Mouse (Mus musculus) forebrain, embryonic 15.5 days (tissue): ENCODE data around the gene Strn3. TPM values are rescaled to one million over a fixed set of nuclear protein-coding genes. Genes with fewer than 3 reads are reported as not detected.

Experiments
- ATAC-seq: fragments of 200-750 bp; cut with Nextera tagmentation; replicated peaks from 2 replicates; pipeline ENCODE4 v1.8.0; 2017; ENCODE audit warnings: mild to moderate bottlenecking, moderate TSS enrichment, moderate library complexity
- H3K27ac ChIP-seq: fragments of 300-500 bp; sonication (generic); replicated peaks from 2 replicates; pipeline ENCODE4 v1.5.1; 2015; ENCODE audit warnings: mild to moderate bottlenecking, inconsistent platforms
- H3K27me3 ChIP-seq: fragments of 300-500 bp; sonication (generic); 2 replicates; pipeline ENCODE4 v1.6.1; 2015; ENCODE audit warnings: inconsistent platforms
- H3K36me3 ChIP-seq: fragments of 300-500 bp; sonication (generic); 2 replicates; pipeline ENCODE4 v1.6.1; 2015; ENCODE audit warnings: mild to moderate bottlenecking, inconsistent platforms
- H3K4me1 ChIP-seq: fragments of 300-500 bp; sonication (generic); 2 replicates; pipeline ENCODE4 v1.6.1; 2015; ENCODE audit warnings: inconsistent platforms
- H3K4me2 ChIP-seq: fragments of 300-500 bp; sonication (generic); replicated peaks from 2 replicates; pipeline ENCODE4 v1.6.1; 2015; ENCODE audit warnings: mild to moderate bottlenecking, inconsistent platforms
- H3K4me3 ChIP-seq: fragments of 300-500 bp; sonication (generic); 2 replicates; pipeline ENCODE4 v1.5.1; 2015; ENCODE audit warnings: mild to moderate bottlenecking, inconsistent platforms
- H3K9ac ChIP-seq: fragments of 300-500 bp; sonication (generic); replicated peaks from 2 replicates; pipeline ENCODE4 v1.6.1; 2015; ENCODE audit warnings: mild to moderate bottlenecking, inconsistent platforms
- H3K9me3 ChIP-seq: fragments of 300-500 bp; sonication (generic); 2 replicates; pipeline ENCODE4 v1.6.1; 2016; ENCODE audit warnings: inconsistent platforms
- WGBS: fragments of 180-500 bp; shearing (Covaris S2); methylation state at CpG from one replicate; pipeline ENCODE4 v1.1.7; 2015; ENCODE audit warnings: mixed read lengths; 5-methylcytosine and 5-hydroxymethylcytosine counted together
- polyA plus RNA-seq: library from polyadenylated mRNA; unstranded; fragments of >200 nt; fragmentation: Nextera tagmentation; extraction: Ambion mirVana; gene quantifications from 2 replicates; pipeline ENCODE4 v1.2.1, GENCODE M21; 2015

Gene Strn3
- polyA plus RNA-seq = 41.3 and 44.3 TPM in 2 replicates

DNA sequence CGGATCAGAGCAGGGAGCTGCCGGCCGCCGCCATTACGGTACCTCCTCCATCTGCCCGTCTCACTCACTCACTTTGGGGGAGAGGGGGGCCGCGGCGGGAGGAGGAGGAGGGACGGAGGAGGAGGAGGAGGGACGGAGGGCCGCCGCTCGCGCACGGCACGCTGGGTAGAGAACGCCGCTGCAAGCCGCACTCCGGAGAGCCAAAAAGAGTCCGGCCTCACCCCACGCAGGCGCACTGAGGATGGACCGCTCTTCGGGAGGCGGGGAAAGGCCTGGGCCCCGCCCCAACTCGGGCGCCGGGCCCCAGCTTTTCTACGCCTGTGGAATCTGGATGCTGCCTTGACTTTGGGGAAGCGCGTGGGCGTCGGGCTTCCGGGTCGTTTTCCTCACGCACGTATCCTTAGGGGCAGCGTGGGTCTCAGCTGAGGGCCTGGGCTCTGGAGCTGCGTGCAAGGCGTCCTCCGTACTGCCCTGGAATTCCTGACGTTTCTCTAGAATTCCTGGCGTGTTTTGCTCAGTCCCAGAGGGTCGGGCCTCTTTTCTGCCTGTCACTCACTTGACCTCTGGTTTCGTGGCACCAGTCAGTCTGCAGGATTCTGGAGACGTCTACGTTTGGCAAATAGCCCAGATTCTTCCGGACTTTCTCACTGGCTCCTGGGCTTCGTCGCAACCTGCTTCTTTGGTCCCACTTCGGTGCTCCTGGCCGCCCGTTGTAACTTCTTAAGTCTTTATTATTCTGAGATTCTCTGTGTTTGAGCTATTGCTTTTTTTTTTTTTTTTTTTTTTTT, at the start of gene Strn3:
TSS of gene Strn3 (minus strand) at position 53 of the 788 bp plus-strand sequence.
- WGBS = under 1% methylated on average over 50 of the region's 56 CpGs
- H3K36me3 ChIP-seq = no peaks in the 10 kb centered on the region
- no peaks in the 10 kb centered on the region for H3K9me3 ChIP-seq
- H3K27ac ChIP-seq = peak within 1 kb of the TSS; percentile 100
- H3K9ac ChIP-seq = peak within 1 kb of the TSS; percentile 98
- peaks cover 22% of the 10 kb centered on the region for H3K4me1 ChIP-seq
- peak; percentile 97 for ATAC-seq
- H3K4me3 ChIP-seq = peak within 1 kb of the TSS; percentile 79
- no peaks in the 10 kb centered on the region for H3K27me3 ChIP-seq
- peak within 1 kb of the TSS; percentile 69 for H3K4me2 ChIP-seq

DNA sequence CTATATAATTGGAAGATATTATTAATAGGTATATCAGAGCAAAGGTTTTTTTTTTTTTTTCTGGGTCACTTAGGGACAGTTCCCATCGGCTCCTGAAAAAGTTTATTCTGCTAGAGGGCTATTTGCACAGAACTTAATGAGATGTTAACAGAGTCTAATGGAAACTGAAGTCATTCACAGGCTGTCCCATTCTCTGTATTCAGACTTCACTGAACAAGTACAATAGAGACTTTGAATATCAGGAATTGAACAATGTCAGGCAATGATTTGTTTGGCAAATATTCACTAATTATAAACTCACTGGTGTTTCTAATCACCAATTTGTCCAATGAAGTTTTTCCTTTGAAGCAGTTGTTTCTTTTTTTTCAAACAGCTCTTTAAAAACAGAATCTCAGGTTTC, 45.1 kb upstream of the Strn3 start:
- Histone ChIP-seq H3K9me3 (no peaks in the 10 kb centered on the region), H3K36me3 (0 out of 2 replicates have a peak, but pooled peaks cover 2% of the 10 kb centered on the region), H3K4me1 (peaks cover 4% of the 10 kb centered on the region; the same call in 1 of the 2 replicates), H3K27ac (no peak overlapping the region), H3K27me3 (no peaks in the 10 kb centered on the region), H3K4me3 (no peak overlapping the region), H3K9ac (no peak overlapping the region), H3K4me2 (no peak overlapping the region)
- peak; percentile 41; the same call in 1 of the 2 replicates for ATAC-seq
- 3% methylated on average over 1 of the region's 1 CpGs for WGBS

DNA sequence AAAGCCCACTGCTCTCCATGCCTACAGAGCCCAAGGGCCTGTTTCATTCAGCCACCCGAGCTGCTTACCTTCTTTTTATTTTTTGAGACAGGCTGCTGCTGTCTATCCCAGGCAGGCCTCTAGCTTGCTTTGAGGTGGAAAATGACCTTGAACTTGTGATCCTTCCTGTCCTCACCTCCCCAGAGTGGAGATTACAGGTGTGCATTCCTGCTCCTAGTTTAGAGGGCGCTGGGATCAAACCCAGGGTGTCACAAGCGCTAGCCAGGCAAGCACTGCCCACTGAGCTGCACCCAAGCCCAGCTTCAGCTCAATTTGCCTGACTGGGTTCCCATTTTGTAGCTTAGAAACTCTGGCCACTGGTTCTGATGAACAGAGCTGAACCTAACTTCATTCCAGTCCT, 44.7 kb upstream of the Strn3 start:
- WGBS = 44% methylated on average over 3 of the region's 3 CpGs
- H3K27ac ChIP-seq = no peak overlapping the region
- 0 out of 2 replicates have a peak, but pooled peaks have one; percentile 15 for ATAC-seq

DNA sequence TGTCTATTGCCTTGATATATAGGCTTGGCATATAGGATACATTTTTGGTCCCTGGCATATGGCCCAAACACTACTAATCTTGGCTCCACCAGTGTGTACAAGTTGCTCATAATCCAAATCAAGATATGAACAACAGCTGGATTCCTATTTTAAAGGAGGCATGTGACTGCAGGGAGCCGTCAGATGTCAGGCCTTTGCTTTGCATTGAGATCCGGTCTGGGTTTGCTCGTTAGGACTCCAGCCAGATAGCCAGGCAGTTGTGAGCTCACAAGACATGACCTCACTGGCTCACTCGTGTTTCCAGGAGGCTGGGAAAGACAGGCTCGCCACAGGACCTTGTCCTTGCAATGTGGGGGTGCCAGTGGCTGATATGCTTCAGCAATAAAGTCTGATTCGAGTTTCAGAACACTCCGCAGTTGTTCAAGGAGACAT, 44.2 kb upstream of the Strn3 start:
- Histone ChIP-seq H3K27ac (no peak overlapping the region), H3K4me1 (peaks cover 4% of the 10 kb centered on the region; the same call in 1 of the 2 replicates), H3K36me3 (0 out of 2 replicates have a peak, but pooled peaks cover 2% of the 10 kb centered on the region), H3K9me3 (no peaks in the 10 kb centered on the region), H3K9ac (no peak overlapping the region), H3K27me3 (no peaks in the 10 kb centered on the region), H3K4me2 (no peak overlapping the region), H3K4me3 (no peak overlapping the region)
- 39% methylated on average over 7 of the region's 7 CpGs for WGBS
- ATAC-seq = no peak

More for the DNA sequence above, 44.7 kb upstream of the Strn3 start:
- no peaks in the 10 kb centered on the region for H3K27me3 ChIP-seq
- 0 out of 2 replicates have a peak, but pooled peaks cover 2% of the 10 kb centered on the region for H3K36me3 ChIP-seq
- H3K4me3 ChIP-seq = no peak overlapping the region
- H3K9ac ChIP-seq = no peak overlapping the region
- no peaks in the 10 kb centered on the region for H3K9me3 ChIP-seq
- no peak overlapping the region for H3K4me2 ChIP-seq
- H3K4me1 ChIP-seq = peaks cover 4% of the 10 kb centered on the region; the same call in 1 of the 2 replicates

DNA sequence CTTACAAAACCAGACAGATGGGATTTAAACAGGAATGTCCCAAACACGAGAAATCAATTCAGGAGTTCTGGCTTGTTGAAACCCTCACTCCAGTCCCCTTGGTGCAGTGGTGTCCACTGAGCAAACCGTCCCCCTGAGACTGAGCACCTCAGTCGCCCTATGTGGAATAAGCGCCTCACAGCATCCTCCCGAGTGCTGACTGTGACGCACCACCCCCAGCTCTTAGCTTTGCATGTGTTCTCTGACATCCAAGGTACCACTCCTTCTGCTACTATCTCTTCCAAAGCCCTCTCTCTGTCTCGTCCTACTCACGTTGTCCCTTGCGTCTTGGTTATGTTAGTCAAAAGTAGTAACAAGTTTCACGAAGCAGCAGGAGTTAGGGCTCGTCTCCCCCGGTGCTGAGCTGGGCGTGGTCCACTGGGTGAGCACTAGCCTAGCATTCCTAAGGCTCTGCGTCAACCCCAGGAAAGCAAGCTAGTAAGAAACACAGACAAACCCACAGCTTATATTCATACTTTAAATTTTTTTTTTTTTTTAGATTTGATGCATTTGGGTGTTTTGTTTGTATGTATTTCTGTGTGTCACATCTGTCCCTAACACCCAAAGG, 43.0 kb upstream of the Strn3 start:
- Histone ChIP-seq H3K9me3 (no peaks in the 10 kb centered on the region), H3K27me3 (no peaks in the 10 kb centered on the region), H3K4me1 (peaks cover 4% of the 10 kb centered on the region; the same call in 1 of the 2 replicates), H3K4me3 (no peak overlapping the region), H3K4me2 (no peak overlapping the region), H3K9ac (no peak overlapping the region), H3K36me3 (0 out of 2 replicates have a peak, but pooled peaks cover 3% of the 10 kb centered on the region), H3K27ac (no peak overlapping the region)
- WGBS = 86% methylated on average over 14 of the region's 14 CpGs
- no peak for ATAC-seq

DNA sequence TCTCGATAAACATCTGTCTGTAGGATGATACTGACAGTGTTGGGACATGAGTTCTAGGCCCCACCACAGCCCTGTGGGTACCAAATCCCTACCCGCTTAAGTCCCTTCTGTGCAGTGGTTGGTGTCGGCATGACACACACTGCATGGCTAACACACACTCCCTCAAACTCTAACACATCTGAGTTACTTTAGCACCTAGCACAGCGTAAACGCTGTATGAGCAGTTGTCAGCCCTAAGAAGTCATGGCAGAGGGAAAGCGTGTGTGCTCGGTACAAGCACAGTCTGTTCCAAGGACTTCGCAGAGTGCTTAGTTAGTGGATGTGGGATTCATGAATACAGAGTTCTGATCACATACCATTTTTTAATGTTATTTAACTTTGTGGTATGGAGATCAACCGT, 38.1 kb upstream of the Strn3 start:
- no peak overlapping the region for H3K27ac ChIP-seq
- H3K36me3 ChIP-seq = 0 out of 2 replicates have a peak, but pooled peaks cover 3% of the 10 kb centered on the region
- H3K27me3 ChIP-seq = no peaks in the 10 kb centered on the region
- H3K4me1 ChIP-seq = no peaks in the 10 kb centered on the region
- no peak for ATAC-seq
- no peak overlapping the region for H3K9ac ChIP-seq
- H3K9me3 ChIP-seq = no peaks in the 10 kb centered on the region
- H3K4me2 ChIP-seq = no peak overlapping the region
- no peak overlapping the region for H3K4me3 ChIP-seq
- WGBS = 93% methylated on average over 9 of the region's 9 CpGs

DNA sequence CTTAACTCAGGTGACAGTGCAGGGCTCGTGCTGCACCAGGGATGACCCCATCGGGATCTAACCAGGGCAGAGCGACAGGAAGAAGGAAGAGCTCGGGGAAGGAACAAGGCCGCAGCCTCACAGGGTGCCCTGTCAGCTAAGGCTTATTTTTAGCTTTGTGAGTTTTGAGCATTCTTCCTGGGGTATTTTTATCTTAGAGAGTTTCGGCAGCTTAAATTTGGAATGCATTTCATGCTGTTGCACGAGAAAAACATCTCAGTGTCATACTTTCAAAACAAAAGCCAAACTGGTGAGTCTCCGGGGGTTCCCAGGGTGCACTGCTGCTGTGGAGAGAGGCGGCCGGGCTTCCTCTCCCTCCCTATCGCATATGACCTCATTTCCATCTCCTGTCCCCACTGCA, 37.4 kb upstream of the Strn3 start:
- H3K36me3 ChIP-seq = 0 out of 2 replicates have a peak, but pooled peaks cover 3% of the 10 kb centered on the region
- no peaks in the 10 kb centered on the region for H3K9me3 ChIP-seq
- no peak overlapping the region for H3K9ac ChIP-seq
- H3K4me3 ChIP-seq = no peak overlapping the region
- WGBS = 80% methylated on average over 11 of the region's 11 CpGs
- H3K27ac ChIP-seq = no peak overlapping the region
- no peak overlapping the region for H3K4me2 ChIP-seq
- no peaks in the 10 kb centered on the region for H3K4me1 ChIP-seq
- ATAC-seq = no peak
- H3K27me3 ChIP-seq = no peaks in the 10 kb centered on the region

DNA sequence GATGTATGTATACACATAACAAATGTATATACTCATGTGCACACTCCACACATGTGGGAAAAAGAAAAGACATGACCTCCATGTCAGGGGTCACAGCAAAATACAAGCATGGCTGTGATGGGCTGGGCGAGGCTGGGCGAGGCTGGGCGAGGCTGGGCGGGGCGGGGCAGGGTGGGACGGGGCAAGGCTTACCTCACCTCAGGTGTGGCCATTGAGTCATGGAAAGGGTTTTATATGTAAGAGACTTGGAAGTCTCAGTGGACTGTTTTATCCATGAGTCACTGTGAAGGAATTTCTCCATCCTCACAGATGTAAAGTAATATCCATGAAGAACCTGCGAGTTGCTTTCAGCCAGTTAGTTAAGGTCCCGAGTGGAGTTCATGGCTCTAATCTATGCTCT, 30.1 kb upstream of the Strn3 start:
- Histone ChIP-seq H3K4me2 (no peak overlapping the region), H3K36me3 (peaks cover 6% of the 10 kb centered on the region; the same call in 1 of the 2 replicates), H3K27me3 (no peaks in the 10 kb centered on the region), H3K9ac (no peak overlapping the region), H3K27ac (no peak overlapping the region), H3K4me1 (no peaks in the 10 kb centered on the region), H3K9me3 (no peaks in the 10 kb centered on the region), H3K4me3 (no peak overlapping the region)
- no peak for ATAC-seq
- 96% methylated on average over 8 of the region's 8 CpGs for WGBS

DNA sequence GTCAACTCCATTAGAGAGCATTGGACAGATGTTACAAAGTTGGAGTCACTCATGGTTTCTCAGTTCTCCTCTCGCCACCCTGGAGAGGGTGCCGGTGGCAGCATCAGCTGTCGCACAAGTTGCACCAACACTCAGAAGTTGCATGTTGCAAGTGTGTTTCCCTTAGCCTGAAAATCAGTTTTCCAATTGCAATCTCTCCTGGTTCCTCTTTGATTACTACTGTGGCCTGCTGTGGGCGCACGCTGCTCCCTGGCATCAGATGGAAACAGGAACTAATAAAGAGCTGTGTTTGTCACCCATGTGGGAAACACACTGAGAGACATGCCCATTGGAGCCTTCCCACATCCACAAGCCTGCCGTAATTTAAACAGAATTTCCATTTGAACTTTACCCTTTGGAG, 26.9 kb upstream of the Strn3 start:
- Histone ChIP-seq H3K4me1 (no peaks in the 10 kb centered on the region), H3K27me3 (no peaks in the 10 kb centered on the region), H3K9ac (no peak overlapping the region), H3K27ac (no peak overlapping the region), H3K4me3 (no peak overlapping the region), H3K9me3 (no peaks in the 10 kb centered on the region), H3K36me3 (peaks cover 4% of the 10 kb centered on the region; the same call in 1 of the 2 replicates), H3K4me2 (no peak overlapping the region)
- 96% methylated on average over 6 of the region's 6 CpGs for WGBS
- ATAC-seq = no peak

DNA sequence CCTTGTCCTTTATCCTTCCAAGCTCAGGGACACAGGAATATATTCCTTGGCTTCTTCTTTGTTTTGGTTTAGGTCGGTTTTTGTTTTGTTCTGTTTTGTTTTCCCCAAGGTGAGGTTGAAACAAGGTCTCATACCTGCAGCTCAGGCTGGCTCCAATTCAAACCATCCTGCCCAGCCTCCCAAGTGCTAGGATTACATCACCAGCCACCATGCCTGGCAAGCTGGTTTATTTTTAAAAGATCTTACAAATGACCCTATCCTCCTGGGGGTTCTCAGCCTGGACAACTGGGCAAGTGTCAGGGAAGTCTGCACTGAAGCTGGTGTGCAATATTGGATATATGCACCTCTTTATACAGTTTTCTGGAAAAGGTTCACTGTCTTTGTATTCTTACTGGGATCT, 21.0 kb upstream of the Strn3 start:
- no peak overlapping the region for H3K4me2 ChIP-seq
- no peak for ATAC-seq
- H3K27ac ChIP-seq = no peak overlapping the region
- H3K36me3 ChIP-seq = no peaks in the 10 kb centered on the region
- WGBS = 83% methylated on average over 1 of the region's 1 CpGs
- no peaks in the 10 kb centered on the region for H3K4me1 ChIP-seq
- H3K9ac ChIP-seq = no peak overlapping the region
- no peak overlapping the region for H3K4me3 ChIP-seq
- no peaks in the 10 kb centered on the region for H3K27me3 ChIP-seq
- H3K9me3 ChIP-seq = no peaks in the 10 kb centered on the region

DNA sequence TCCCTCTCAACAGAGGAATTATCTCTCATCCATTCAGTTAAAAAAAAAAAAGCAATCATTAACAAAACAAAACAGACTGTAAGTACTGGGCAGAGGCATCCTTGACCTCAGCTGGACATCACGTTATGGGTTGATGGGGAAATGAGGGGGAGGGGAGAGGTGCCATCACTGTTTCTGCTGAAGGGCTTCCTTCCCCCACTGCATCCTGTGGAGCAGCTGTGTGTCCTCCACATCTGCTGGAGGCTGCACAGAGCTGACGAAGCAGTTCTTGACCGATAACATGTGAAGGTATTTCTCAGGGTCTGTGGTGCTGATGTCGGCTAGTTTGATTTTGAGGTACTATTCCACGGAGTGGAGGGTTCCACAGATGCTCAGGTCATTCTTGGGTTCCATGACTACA, 18.5 kb upstream of the Strn3 start:
- no peak overlapping the region for H3K4me2 ChIP-seq
- 76% methylated on average over 5 of the region's 5 CpGs for WGBS

DNA sequence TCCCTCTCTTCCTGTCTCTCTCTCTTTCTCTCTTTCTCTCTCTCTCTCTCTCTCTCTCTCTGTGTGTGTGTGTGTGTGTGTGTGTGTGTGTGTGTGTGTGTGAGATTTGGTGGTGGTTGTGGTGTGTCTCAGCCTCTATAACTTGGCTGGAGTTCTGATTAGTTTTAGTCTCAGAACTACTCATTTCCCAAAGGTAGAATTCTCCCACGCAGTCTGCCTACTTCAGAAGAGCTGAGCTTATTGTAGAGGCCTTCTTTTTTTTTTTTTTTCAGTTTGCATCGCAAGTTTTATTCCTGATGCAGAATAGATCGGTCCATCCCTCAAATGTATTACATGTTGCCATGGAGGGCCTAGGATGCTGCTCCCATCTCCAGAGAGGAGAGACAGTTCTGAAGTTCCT, 18.0 kb upstream of the Strn3 start:
- no peak overlapping the region for H3K9ac ChIP-seq
- ATAC-seq = no peak
- no peaks in the 10 kb centered on the region for H3K36me3 ChIP-seq
- 78% methylated on average over 3 of the region's 3 CpGs for WGBS
- H3K9me3 ChIP-seq = no peaks in the 10 kb centered on the region
- H3K4me2 ChIP-seq = no peak overlapping the region
- no peak overlapping the region for H3K27ac ChIP-seq
- no peaks in the 10 kb centered on the region for H3K27me3 ChIP-seq
- H3K4me3 ChIP-seq = no peak overlapping the region
- no peaks in the 10 kb centered on the region for H3K4me1 ChIP-seq

More for the DNA sequence above, 18.5 kb upstream of the Strn3 start:
- Histone ChIP-seq H3K9me3 (no peaks in the 10 kb centered on the region), H3K27me3 (no peaks in the 10 kb centered on the region), H3K4me1 (no peaks in the 10 kb centered on the region), H3K9ac (no peak overlapping the region), H3K36me3 (no peaks in the 10 kb centered on the region), H3K4me3 (no peak overlapping the region), H3K27ac (no peak overlapping the region)
- no peak for ATAC-seq
